ENCODE assay signal across 29 mouse cellular contexts in genomic region chr2:165312381-165312780, GRCm38 (mm10). TPM values are rescaled to one million over a fixed set of nuclear protein-coding genes. Genes with fewer than 3 reads are reported as not detected.
DNase-seq lines count a peak whose midpoint lies in the region; ATAC-seq and TF ChIP-seq lines count a peak whose summit lies in the region.
"Had no signal": no experiment of that assay in that cellular context is flagged by ENCODE, and none has a peak within 500 bp of the region (broad histone marks: within the 10 kb centered on the region; RNA-seq: fewer than 3 reads in every experiment).

No protein-coding gene starts in this region.

- ATAC-seq in hindbrain, embryonic 14.5 days (ENCODE audit: low FRiP score): no peak
- no peak for ATAC-seq in midbrain, embryonic 13.5 days
- ATAC-seq in hindbrain, embryonic 16.5 days: no peak
- ATAC-seq: intestine, postnatal 0 days had no signal

- no peak for DNase-seq in cerebellum, adult 2 months
- no peak for DNase-seq in cerebellum, postnatal 4 days (ENCODE audit: low spot score in 2 of 2)
- DNase-seq in hindbrain, embryonic 10.5 days (ENCODE audit: low spot score): no peak
- DNase-seq in hindbrain, embryonic 14.5 days (ENCODE audit: low spot score): no peak
- DNase-seq in midbrain, embryonic 10.5 days (ENCODE audit: low spot score): no peak
- DNase-seq in spleen, adult 12 weeks (ENCODE audit: low spot score): no peak
- DNase-seq: adrenal gland, postnatal 14 days; forebrain, postnatal 0 days; gastrocnemius, postnatal 10 days; heart, adult 11 months; kidney, adult 9 months; kidney, postnatal 10 days; layer of hippocampus, adult 9-11 months; liver; lung, adult 2 months; lung, postnatal 10 days; right cerebral cortex, postnatal 25 days; spleen, adult 18-20 months; thymus, postnatal 14 days had no signal

- no peak overlapping the region for H3K4me3 ChIP-seq in cerebellum, adult 2 months (replicated peaks; ENCODE audit: insufficient read depth, low read depth, low read length)
- H3K4me3 ChIP-seq in hindbrain, embryonic 10.5 days: no peak overlapping the region
- H3K4me3 ChIP-seq in hindbrain, embryonic 14.5 days (replicated peaks; ENCODE audit: low read length): no peak overlapping the region
- no peak overlapping the region for H3K4me3 ChIP-seq in midbrain, embryonic 13.5 days (replicated peaks)
- H3K4me3 ChIP-seq in midbrain, embryonic 10.5 days: no peak overlapping the region
- H3K4me3 ChIP-seq in hindbrain, embryonic 16.5 days (ENCODE audit: low read length): no peak overlapping the region
- H3K4me3 ChIP-seq: embryonic facial prominence, embryonic 13.5 days; forebrain, embryonic 10.5 days; heart, embryonic 10.5 days; heart, embryonic 15.5 days had no signal

- TF ChIP-seq POLR2A in cerebellum, adult 2 months (IDR thresholded peaks at IDR 0.05; ENCODE audit: borderline replicate concordance, insufficient read depth, low read length): no peak

- 37% methylated on average over 7 of the region's 7 CpGs for WGBS in cerebellum, adult 2 months
- 69% methylated on average over 7 of the region's 7 CpGs for WGBS in hindbrain, embryonic 10.5 days
- 73% methylated on average over 7 of the region's 7 CpGs for WGBS in hindbrain, embryonic 14.5 days
- 66% methylated on average over 7 of the region's 7 CpGs for WGBS in midbrain, embryonic 13.5 days
- 68% methylated on average over 7 of the region's 7 CpGs for WGBS in midbrain, embryonic 10.5 days
- 76% methylated on average over 7 of the region's 7 CpGs for WGBS in hindbrain, embryonic 16.5 days

- H3K27me3 ChIP-seq in cerebellum, adult 2 months (ENCODE audit: control insufficient read depth, insufficient read depth, low read length): no peaks in the 10 kb centered on the region
- peaks cover 38% of the 10 kb centered on the region for H3K27me3 ChIP-seq in hindbrain, embryonic 10.5 days (ENCODE audit: insufficient read depth, poor library complexity, severe bottlenecking)
- no peaks in the 10 kb centered on the region for H3K27me3 ChIP-seq in hindbrain, embryonic 14.5 days (ENCODE audit: control insufficient read depth, insufficient read depth, low read length)
- peaks cover 27% of the 10 kb centered on the region for H3K27me3 ChIP-seq in midbrain, embryonic 13.5 days
- peaks cover 70% of the 10 kb centered on the region for H3K27me3 ChIP-seq in midbrain, embryonic 10.5 days (ENCODE audit: low read depth, poor library complexity, severe bottlenecking)
- H3K27me3 ChIP-seq in hindbrain, embryonic 16.5 days (replicated peaks; ENCODE audit: control insufficient read depth, insufficient read depth, low read length): no peaks in the 10 kb centered on the region
- H3K27me3 ChIP-seq: embryonic facial prominence, embryonic 13.5 days; heart, embryonic 15.5 days had no signal

- no peak overlapping the region for H3K9ac ChIP-seq in hindbrain, embryonic 14.5 days
- H3K9ac ChIP-seq in midbrain, embryonic 13.5 days (replicated peaks): 0 out of 2 replicates have a peak overlapping the region, but pooled peaks have one; percentile 23
- H3K9ac ChIP-seq in hindbrain, embryonic 16.5 days (ENCODE audit: low read depth, low read length): no peak overlapping the region
- H3K9ac ChIP-seq: embryonic facial prominence, embryonic 13.5 days; forebrain, postnatal 0 days; heart, embryonic 15.5 days; liver, embryonic 14.5 days had no signal

- no peak overlapping the region for H3K4me2 ChIP-seq in hindbrain, embryonic 14.5 days (replicated peaks)
- no peak overlapping the region for H3K4me2 ChIP-seq in midbrain, embryonic 13.5 days (replicated peaks)
- no peak overlapping the region for H3K4me2 ChIP-seq in hindbrain, embryonic 16.5 days (ENCODE audit: low read length)
- H3K4me2 ChIP-seq: embryonic facial prominence, embryonic 13.5 days; heart, embryonic 15.5 days had no signal

- H3K9me3 ChIP-seq in hindbrain, embryonic 10.5 days: no peaks in the 10 kb centered on the region
- H3K9me3 ChIP-seq in hindbrain, embryonic 14.5 days (ENCODE audit: control insufficient read depth, low read length): no peaks in the 10 kb centered on the region
- no peaks in the 10 kb centered on the region for H3K9me3 ChIP-seq in midbrain, embryonic 13.5 days
- no peaks in the 10 kb centered on the region for H3K9me3 ChIP-seq in midbrain, embryonic 10.5 days (replicated peaks)
- no peaks in the 10 kb centered on the region for H3K9me3 ChIP-seq in hindbrain, embryonic 16.5 days (ENCODE audit: control insufficient read depth, low read length)
- H3K9me3 ChIP-seq: embryonic facial prominence, embryonic 13.5 days; forebrain, embryonic 10.5 days; heart, embryonic 10.5 days; heart, embryonic 15.5 days had no signal

- peaks cover 78% of the 10 kb centered on the region for H3K4me1 ChIP-seq in cerebellum, adult 2 months (ENCODE audit: control insufficient read depth, insufficient read depth, low read length)
- peaks cover 57% of the 10 kb centered on the region for H3K4me1 ChIP-seq in hindbrain, embryonic 10.5 days (replicated peaks)
- H3K4me1 ChIP-seq in hindbrain, embryonic 14.5 days (replicated peaks; ENCODE audit: control insufficient read depth, insufficient read depth, low read length): peaks cover 33% of the 10 kb centered on the region
- H3K4me1 ChIP-seq in midbrain, embryonic 13.5 days (replicated peaks): peaks cover 81% of the 10 kb centered on the region
- H3K4me1 ChIP-seq in midbrain, embryonic 10.5 days: peaks cover 83% of the 10 kb centered on the region
- H3K4me1 ChIP-seq in hindbrain, embryonic 16.5 days (ENCODE audit: control insufficient read depth, insufficient read depth, low read depth, low read length): peaks cover 40% of the 10 kb centered on the region

- peak overlapping the region; percentile 79 for H3K27ac ChIP-seq in cerebellum, adult 2 months (ENCODE audit: insufficient read depth, low read length)
- H3K27ac ChIP-seq in hindbrain, embryonic 10.5 days: peak overlapping the region; percentile 35; the same call in 1 of the 2 replicates
- H3K27ac ChIP-seq in hindbrain, embryonic 14.5 days: no peak overlapping the region
- no peak overlapping the region for H3K27ac ChIP-seq in midbrain, embryonic 13.5 days
- no peak overlapping the region for H3K27ac ChIP-seq in midbrain, embryonic 10.5 days (replicated peaks)
- peak overlapping the region; percentile 30; the same call in 1 of the 2 replicates for H3K27ac ChIP-seq in hindbrain, embryonic 16.5 days (ENCODE audit: low read depth, low read length)
- H3K27ac ChIP-seq: embryonic facial prominence, embryonic 13.5 days; forebrain, embryonic 10.5 days; heart, embryonic 10.5 days; heart, embryonic 15.5 days; liver, embryonic 14.5 days; macrophage had no signal

- no peak for TF ChIP-seq CTCF in cerebellum, adult 2 months (IDR thresholded peaks at IDR 0.05; ENCODE audit: borderline replicate concordance, insufficient read depth, low read depth, low read length)

- peaks cover 88% of the 10 kb centered on the region for H3K36me3 ChIP-seq in hindbrain, embryonic 10.5 days
- peaks cover 76% of the 10 kb centered on the region for H3K36me3 ChIP-seq in hindbrain, embryonic 14.5 days (replicated peaks; ENCODE audit: control insufficient read depth, insufficient read depth)
- H3K36me3 ChIP-seq in midbrain, embryonic 13.5 days: peaks cover 62% of the 10 kb centered on the region
- peaks cover 85% of the 10 kb centered on the region for H3K36me3 ChIP-seq in midbrain, embryonic 10.5 days
- peaks cover 34% of the 10 kb centered on the region for H3K36me3 ChIP-seq in hindbrain, embryonic 16.5 days (ENCODE audit: control insufficient read depth, insufficient read depth, low read length)

RNA-seq across cellular contexts. Expression of gene Elmo2, which starts 13.9 kb away (rescaled TPM):
- 187 and 208 TPM in 2 replicates for polyA plus RNA-seq in cerebellum, adult 2 months (2012; rRNA removed)
- polyA plus RNA-seq in hindbrain, embryonic 10.5 days (2016; fragmentation: Nextera tagmentation; extraction: Ambion mirVana): 90.0 and 94.6 TPM in 2 replicates
- 99.7 and 100 TPM in 2 replicates for polyA plus RNA-seq in hindbrain, embryonic 14.5 days (2014; fragmentation: Nextera tagmentation; extraction: Ambion mirVana)
- 91.6 and 98.6 TPM in 2 replicates for polyA plus RNA-seq in midbrain, embryonic 13.5 days (2015; fragmentation: Nextera tagmentation; extraction: Ambion mirVana)
- 81.7 and 90.0 TPM in 2 replicates for polyA plus RNA-seq in midbrain, embryonic 10.5 days (2016; fragmentation: Nextera tagmentation; extraction: Ambion mirVana)
- polyA plus RNA-seq in hindbrain, embryonic 16.5 days (2015; fragmentation: Nextera tagmentation; extraction: Ambion mirVana): 96.2 and 115 TPM in 2 replicates

RNA-seq across cellular contexts. Expression of gene Slc35c2, which starts 24.7 kb away (rescaled TPM):
- polyA plus RNA-seq in cerebellum, adult 2 months (2012; rRNA removed): 78.2 and 84.0 TPM in 2 replicates
- 68.3 and 73.0 TPM in 2 replicates for polyA plus RNA-seq in hindbrain, embryonic 10.5 days (2016; fragmentation: Nextera tagmentation; extraction: Ambion mirVana)
- 60.1 and 60.8 TPM in 2 replicates for polyA plus RNA-seq in hindbrain, embryonic 14.5 days (2014; fragmentation: Nextera tagmentation; extraction: Ambion mirVana)
- polyA plus RNA-seq in midbrain, embryonic 13.5 days (2015; fragmentation: Nextera tagmentation; extraction: Ambion mirVana): 69.6 and 73.8 TPM in 2 replicates
- 72.8 and 73.0 TPM in 2 replicates for polyA plus RNA-seq in midbrain, embryonic 10.5 days (2016; fragmentation: Nextera tagmentation; extraction: Ambion mirVana)
- polyA plus RNA-seq in hindbrain, embryonic 16.5 days (2015; fragmentation: Nextera tagmentation; extraction: Ambion mirVana): 73.4 and 79.6 TPM in 2 replicates

RNA-seq across cellular contexts. Expression of gene Zfp663, which starts 56.1 kb away (rescaled TPM):
- not detected in 2 replicates for polyA plus RNA-seq in cerebellum, adult 2 months (2012; rRNA removed)
- polyA plus RNA-seq in hindbrain, embryonic 10.5 days (2016; fragmentation: Nextera tagmentation; extraction: Ambion mirVana): 5.5 and 6.7 TPM in 2 replicates
- polyA plus RNA-seq in hindbrain, embryonic 14.5 days (2014; fragmentation: Nextera tagmentation; extraction: Ambion mirVana): 6.2 and 6.3 TPM in 2 replicates
- polyA plus RNA-seq in midbrain, embryonic 13.5 days (2015; fragmentation: Nextera tagmentation; extraction: Ambion mirVana): 10.4 and 10.5 TPM in 2 replicates
- 6.0 and 7.2 TPM in 2 replicates for polyA plus RNA-seq in midbrain, embryonic 10.5 days (2016; fragmentation: Nextera tagmentation; extraction: Ambion mirVana)
- 4.5 and 5.5 TPM in 2 replicates for polyA plus RNA-seq in hindbrain, embryonic 16.5 days (2015; fragmentation: Nextera tagmentation; extraction: Ambion mirVana)
- polyA plus RNA-seq: large intestine, adult 2 months; macrophage had no signal

Comparison
In these comparisons a context has a peak if more than half of its experiments do, and no peak if none do; other contexts are left out.
1. H3K27ac ChIP-seq: peak in cerebellum, adult 2 months (single experiment), hindbrain, embryonic 10.5 days (single experiment) and hindbrain, embryonic 16.5 days (single experiment); none in hindbrain, embryonic 14.5 days (single experiment), midbrain, embryonic 13.5 days (single experiment) and midbrain, embryonic 10.5 days (single experiment).